Mouse (Mus musculus) testis, adult 2 months (tissue): Measurements from ENCODE around the gene Slc25a1. TPM values are rescaled to one million over a fixed set of nuclear protein-coding genes. Genes with fewer than 3 reads are reported as not detected.

Experiments
- H3K27ac ChIP-seq: fragments of 200-500 bp; 2 replicates; pipeline ENCODE4 v1.5.1; 2012; ENCODE audit warnings: low read depth, low read length; ENCODE audit not compliant: control insufficient read depth, insufficient read depth
- H3K27me3 ChIP-seq: fragments of 200-500 bp; 2 replicates; pipeline ENCODE4 v1.6.1; 2012; ENCODE audit warnings: mild to moderate bottlenecking, low read length, moderate library complexity; ENCODE audit not compliant: control insufficient read depth, insufficient read depth
- H3K36me3 ChIP-seq: fragments of 200-500 bp; 2 replicates; pipeline ENCODE4 v1.6.1; 2012; ENCODE audit warnings: mild to moderate bottlenecking, low read length; ENCODE audit not compliant: control insufficient read depth, insufficient read depth
- H3K4me1 ChIP-seq: fragments of 200-500 bp; 2 replicates; pipeline ENCODE4 v1.6.1; 2012; ENCODE audit warnings: low read length; ENCODE audit not compliant: control insufficient read depth, insufficient read depth
- H3K4me3 ChIP-seq: fragments of 200-500 bp; 2 replicates; pipeline ENCODE4 v1.5.1; 2012; ENCODE audit warnings: low read depth, mild to moderate bottlenecking, low read length, moderate library complexity, mixed read lengths; ENCODE audit not compliant: control insufficient read depth
- CTCF ChIP-seq: fragments of 200-500 bp; IDR thresholded peaks from 2 replicates; pipeline ENCODE4 v1.5.1; 2012; ENCODE audit warnings: low read depth, mild to moderate bottlenecking, inconsistent platforms, low read length, moderate library complexity; ENCODE audit not compliant: control insufficient read depth, insufficient read depth, insufficient replicate concordance
- POLR2A ChIP-seq: fragments of 200-500 bp; IDR thresholded peaks from 2 replicates; pipeline ENCODE4 v1.6.1; 2012; ENCODE audit warnings: low read depth, mild to moderate bottlenecking, inconsistent platforms, low read length, moderate library complexity; ENCODE audit not compliant: control insufficient read depth
- polyA plus RNA-seq: library from polyadenylated mRNA; depleted of rRNA; stranded (reverse); fragments of >200 nt; gene quantifications from 2 replicates; pipeline ENCODE4 v1.2.3, GENCODE M21; 2012

The Slc25a1 gene
- polyA plus RNA-seq, 1 experiment: 52.8 TPM

- Histone ChIP-seq H3K4me1 (peaks cover under 1% of the 10 kb centered on the region), H3K27me3 (no peaks in the 10 kb centered on the region), H3K36me3 (no peaks in the 10 kb centered on the region), H3K4me3 (no peak overlapping the region), H3K27ac (no peak overlapping the region)
- TF ChIP-seq CTCF (no peak), POLR2A (no peak)
Observed at GRCm38 (mm10) chr16:17933594-17934444, 5.8 kb upstream of the Slc25a1 start.

DNA sequence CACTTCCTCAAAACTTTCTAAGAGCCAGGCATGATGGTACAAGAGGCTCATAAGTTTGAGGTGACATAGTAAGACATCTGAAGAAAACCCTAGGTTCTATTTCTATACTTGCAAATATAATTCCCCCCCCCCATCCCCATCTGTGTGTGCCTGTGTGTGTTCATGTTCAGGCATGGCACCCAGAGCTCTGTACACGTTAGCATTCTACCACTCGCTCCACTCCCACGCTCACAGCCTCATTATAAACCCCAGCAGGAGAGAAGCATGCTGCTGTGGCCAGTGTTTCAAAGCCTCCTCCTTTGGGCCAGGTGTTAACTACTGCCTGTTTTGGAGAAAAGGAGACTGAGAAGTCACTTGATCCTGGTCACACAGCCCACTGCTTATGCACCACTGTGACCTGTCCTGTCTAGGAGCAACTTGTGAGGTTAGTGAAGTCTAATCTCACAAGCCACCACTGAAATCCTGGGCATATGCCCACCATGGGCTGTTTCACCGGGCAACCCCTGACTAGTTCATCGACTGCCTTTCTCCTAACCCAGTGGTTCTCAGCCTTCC is 4.0 kb upstream of the Slc25a1 start:
- no peak overlapping the region for H3K4me3 ChIP-seq
- H3K36me3 ChIP-seq: no peaks in the 10 kb centered on the region
- H3K27ac ChIP-seq: no peak overlapping the region
- no peaks in the 10 kb centered on the region; the same call in 1 of the 2 replicates for H3K27me3 ChIP-seq
- TF ChIP-seq CTCF (no peak), POLR2A (no peak)
- peaks cover 11% of the 10 kb centered on the region for H3K4me1 ChIP-seq

- H3K27ac ChIP-seq: no peak overlapping the region
- H3K27me3 ChIP-seq: no peaks in the 10 kb centered on the region; the same call in 1 of the 2 replicates
- no peak for TF ChIP-seq CTCF
- no peak for TF ChIP-seq POLR2A
- no peaks in the 10 kb centered on the region for H3K36me3 ChIP-seq
- peaks cover 13% of the 10 kb centered on the region for H3K4me1 ChIP-seq
- H3K4me3 ChIP-seq: no peak overlapping the region
Observed at GRCm38 (mm10) chr16:17929631-17930030, 1.6 kb upstream of the Slc25a1 start.

- TF ChIP-seq CTCF (no peak), POLR2A (no peak)
- H3K4me3 ChIP-seq: no peak overlapping the region
Observed at GRCm38 (mm10) chr16:17929211-17929610, 1.2 kb upstream of the Slc25a1 start.

DNA sequence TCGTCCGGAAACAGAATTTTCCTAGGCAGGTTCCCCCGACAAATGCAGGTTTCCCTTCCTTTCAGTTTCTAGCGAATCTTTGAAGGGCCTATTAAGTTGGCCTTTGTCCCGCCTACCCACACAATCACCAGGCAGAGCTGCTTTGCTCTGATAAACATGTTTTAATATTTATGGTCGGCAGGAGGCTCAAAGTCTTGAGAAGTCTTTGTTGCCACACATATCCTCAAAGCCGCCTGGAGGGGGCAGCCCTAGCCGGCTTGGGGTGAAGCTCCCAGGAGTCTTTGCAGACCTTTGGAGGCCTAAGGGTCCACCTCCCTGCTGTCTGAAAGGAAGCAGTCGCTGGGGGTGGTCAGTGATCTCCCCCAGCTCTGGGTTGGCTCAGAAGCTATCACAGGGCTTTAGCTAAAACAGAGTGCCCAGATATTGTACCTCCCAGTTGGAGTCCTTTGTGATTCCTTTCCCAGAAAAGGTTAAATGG is 647 bp upstream of the Slc25a1 start:
- Histone ChIP-seq H3K27ac (peak overlapping the region; percentile 82), H3K27me3 (no peaks in the 10 kb centered on the region; the same call in 1 of the 2 replicates), H3K36me3 (no peaks in the 10 kb centered on the region), H3K4me1 (peaks cover 13% of the 10 kb centered on the region), H3K4me3 (peak overlapping the region; percentile 95)
- TF ChIP-seq POLR2A: no peak
- peak; percentile 28; the same call in 1 of the 2 replicates for TF ChIP-seq CTCF

More at GRCm38 (mm10) chr16:17929211-17929610, 1.2 kb upstream of the Slc25a1 start:
- Histone ChIP-seq H3K27me3 (no peaks in the 10 kb centered on the region; the same call in 1 of the 2 replicates), H3K36me3 (no peaks in the 10 kb centered on the region), H3K4me1 (peaks cover 13% of the 10 kb centered on the region), H3K27ac (no peak overlapping the region)

GRCm38 (mm10) chr16:17927351-17928082 is 502 bp downstream of the Slc25a1 start:
- no peak for TF ChIP-seq CTCF
- no peak for TF ChIP-seq POLR2A
- Histone ChIP-seq H3K27me3 (no peaks in the 10 kb centered on the region; the same call in 1 of the 2 replicates), H3K36me3 (no peaks in the 10 kb centered on the region), H3K4me1 (peaks cover 14% of the 10 kb centered on the region), H3K4me3 (peak overlapping the region; percentile 95), H3K27ac (peak overlapping the region; percentile 82)
